Mouse (Mus musculus) myocyte (in vitro differentiated cells): ENCODE data around the gene Slco1a5. TPM values are rescaled to one million over a fixed set of nuclear protein-coding genes. Genes with fewer than 3 reads are reported as not detected.
A peak's percentile ranks its signal among the peaks of the same experiment; 100 is the strongest.

Experiments used
- H3K27me3 ChIP-seq: one replicate; pipeline ENCODE4 v1.6.1; 2011; ENCODE audit not compliant: control insufficient read depth, insufficient read depth, insufficient read length
- H3K36me3 ChIP-seq: one replicate; pipeline ENCODE4 v1.6.1; 2011; ENCODE audit not compliant: control insufficient read depth, insufficient read depth
- H3K4me2 ChIP-seq: one replicate; pipeline ENCODE4 v1.6.1; 2011; ENCODE audit warnings: low read depth, control low read depth
- H3K4me3 ChIP-seq: one replicate; pipeline ENCODE4 v1.5.1; 2011; ENCODE audit warnings: mild to moderate bottlenecking, control low read depth, moderate library complexity
- H3K79me2 ChIP-seq: one replicate; pipeline ENCODE4 v1.6.1; 2011; ENCODE audit not compliant: control insufficient read depth, insufficient read depth
- H3ac ChIP-seq: one replicate; pipeline ENCODE4 v1.6.1; 2011; ENCODE audit not compliant: control insufficient read depth, insufficient read length
- CEBPB ChIP-seq: IDR thresholded peaks from 2 replicates; pipeline ENCODE4 v1.6.1; 2011; ENCODE audit warnings: mild to moderate bottlenecking, moderate library complexity; ENCODE audit not compliant: poor library complexity, insufficient read depth, severe bottlenecking
- E2F4 ChIP-seq: IDR thresholded peaks from one replicate; pipeline ENCODE4 v1.6.1; 2011; ENCODE audit warnings: mild to moderate bottlenecking, control low read depth, moderate library complexity; ENCODE audit not compliant: insufficient read depth
- MAX ChIP-seq: IDR thresholded peaks from one replicate; pipeline ENCODE4 v1.6.1; 2011; ENCODE audit warnings: low read depth, mild to moderate bottlenecking, control low read depth
- MYOD1 ChIP-seq, 3 experiments: IDR thresholded peaks; one replicate each; pipeline ENCODE4 v1.6.1; 2011; ENCODE audit warnings: control low read depth in 2 of 3, low read depth in 2 of 3, mild to moderate bottlenecking in 2 of 3, moderate library complexity in 1 of 3; ENCODE audit not compliant: insufficient read length in 2 of 3, control insufficient read depth in 1 of 3
- MYOG ChIP-seq, 3 experiments: IDR thresholded peaks; one replicate each; pipeline ENCODE4 v1.6.1; 2011; ENCODE audit warnings: control low read depth in 2 of 3, low read depth in 2 of 3, mild to moderate bottlenecking in 2 of 3; ENCODE audit not compliant: insufficient read length in 2 of 3, control insufficient read depth in 1 of 3, insufficient read depth in 1 of 3
- POLR2A ChIP-seq: IDR thresholded peaks from one replicate; pipeline ENCODE4 v1.6.1; 2011; ENCODE audit warnings: low read depth, mild to moderate bottlenecking, control low read depth, moderate library complexity; ENCODE audit not compliant: insufficient read length
- POLR2AphosphoS2 ChIP-seq: IDR thresholded peaks from one replicate; pipeline ENCODE4 v1.6.1; 2011; ENCODE audit warnings: low read depth, control low read depth; ENCODE audit not compliant: insufficient read length
- REST ChIP-seq: IDR thresholded peaks from one replicate; pipeline ENCODE4 v1.6.1; 2011; ENCODE audit warnings: mild to moderate bottlenecking, control low read depth, moderate library complexity; ENCODE audit not compliant: insufficient read depth, insufficient read length
- SRF ChIP-seq: IDR thresholded peaks from one replicate; pipeline ENCODE4 v1.6.1; 2011; ENCODE audit warnings: low read depth; ENCODE audit not compliant: control insufficient read depth, insufficient read length
- TCF12 ChIP-seq: IDR thresholded peaks from one replicate; pipeline ENCODE4 v1.6.1; 2011; ENCODE audit warnings: mild to moderate bottlenecking, control low read depth; ENCODE audit not compliant: poor library complexity, insufficient read depth, severe bottlenecking
- TCF3 ChIP-seq: IDR thresholded peaks from one replicate; pipeline ENCODE4 v1.6.1; 2011; ENCODE audit warnings: low read depth, control low read depth; ENCODE audit not compliant: insufficient read length
- USF1 ChIP-seq: IDR thresholded peaks from one replicate; pipeline ENCODE4 v1.6.1; 2011; ENCODE audit warnings: low read depth, mild to moderate bottlenecking, control low read depth, moderate library complexity
- polyA plus RNA-seq: library from polyadenylated mRNA; unstranded; fragments of >200 nt; fragmentation: generic; extraction: Trizol; gene quantifications from one replicate; pipeline ENCODE4 v1.2.1, GENCODE M21; 2012; ENCODE audit warnings: missing spikeins

Slco1a5 gene
- polyA plus RNA-seq, 1 experiment, result 0.20 TPM

- peaks cover 12% of the 10 kb centered on the region for H3K36me3 ChIP-seq
- H3K27me3 ChIP-seq, result no peaks in the 10 kb centered on the region
- peaks cover 9% of the 10 kb centered on the region for H3K79me2 ChIP-seq
- TF ChIP-seq MYOD1 (IDR thresholded peaks at IDR 0.05; ENCODE audit: control insufficient read depth in 1 of 3, insufficient read length in 2 of 3, low read depth in 2 of 3) (no peak), E2F4 (no peak), POLR2A (no peak), SRF (no peak), TCF3 (no peak), USF1 (no peak)
- H3K4me2 ChIP-seq, result no peak overlapping the region
- no peak overlapping the region for H3K4me3 ChIP-seq
- H3ac ChIP-seq, result no peak overlapping the region
These were observed 24.9 kb upstream of the Slco1a5 start for GRCm38 (mm10) chr6:142347431-142348385.

- Histone ChIP-seq H3K36me3 (peaks cover 3% of the 10 kb centered on the region), H3ac (peak overlapping the region; percentile 73), H3K79me2 (peaks cover 9% of the 10 kb centered on the region), H3K4me3 (peak overlapping the region; percentile 53), H3K27me3 (no peaks in the 10 kb centered on the region), H3K4me2 (peak overlapping the region; percentile 88)
- TF ChIP-seq MAX (no peak), USF1 (no peak), E2F4 (no peak), POLR2A (no peak), SRF (no peak), REST (no peak)
These were observed 23.7 kb upstream of the Slco1a5 start for GRCm38 (mm10) chr6:142346181-142347110.

- Histone ChIP-seq H3K27me3 (no peaks in the 10 kb centered on the region), H3K36me3 (peaks cover 3% of the 10 kb centered on the region), H3ac (peak within 1 kb of the TSS; percentile 73), H3K4me2 (peak within 1 kb of the TSS; percentile 88), H3K79me2 (peaks cover 9% of the 10 kb centered on the region), H3K4me3 (peak within 1 kb of the TSS; percentile 53)
- TF ChIP-seq REST (no peak), POLR2A (peak; percentile 61), TCF3 (no peak), POLR2AphosphoS2 (peak; percentile 55), MYOG (IDR thresholded peaks at IDR 0.05; ENCODE audit: control insufficient read depth in 1 of 3, insufficient read depth in 1 of 3, insufficient read length in 2 of 3, low read depth in 2 of 3) (peak in 1 of 3 experiments; percentile 7), SRF (peak; percentile 32), USF1 (peak; percentile 61), MAX (peak; percentile 95), MYOD1 (IDR thresholded peaks at IDR 0.05; ENCODE audit: control insufficient read depth in 1 of 3, insufficient read length in 2 of 3, low read depth in 2 of 3) (no peak), CEBPB (0 out of 2 replicates have a peak, but pooled peaks have one; percentile 7)
These were observed 22.8 kb upstream of the Slco1a5 start, which contains the start of gene Pyroxd1 for GRCm38 (mm10) chr6:142345440-142346038. Pyroxd1 (plus strand) TSS chr6:142345654.

- no peak overlapping the region for H3ac ChIP-seq
- H3K4me3 ChIP-seq, result no peak overlapping the region
- H3K27me3 ChIP-seq, result no peaks in the 10 kb centered on the region
- H3K4me2 ChIP-seq, result no peak overlapping the region
- TF ChIP-seq SRF (no peak), MAX (no peak)
- peaks cover 9% of the 10 kb centered on the region for H3K79me2 ChIP-seq
- peaks cover under 1% of the 10 kb centered on the region for H3K36me3 ChIP-seq
These were observed 20.8 kb upstream of the Slco1a5 start for GRCm38 (mm10) chr6:142343561-142343960.

- H3K79me2 ChIP-seq, result no peaks in the 10 kb centered on the region
- no peak overlapping the region for H3K4me3 ChIP-seq
- TF ChIP-seq USF1, result no peak
- no peak for TF ChIP-seq REST
- TF ChIP-seq MYOD1 (IDR thresholded peaks at IDR 0.05; ENCODE audit: control insufficient read depth in 1 of 3, insufficient read length in 2 of 3, low read depth in 2 of 3), result no peak
- TF ChIP-seq TCF12, result no peak
- TF ChIP-seq POLR2AphosphoS2, result no peak
- TF ChIP-seq CEBPB, result no peak
- TF ChIP-seq E2F4, result no peak
- no peak for TF ChIP-seq TCF3
- no peak for TF ChIP-seq MAX
- TF ChIP-seq MYOG (IDR thresholded peaks at IDR 0.05; ENCODE audit: control insufficient read depth in 1 of 3, insufficient read depth in 1 of 3, insufficient read length in 2 of 3, low read depth in 2 of 3), result no peak
- TF ChIP-seq SRF, result no peak
- no peak for TF ChIP-seq POLR2A
- peak overlapping the region; percentile 5 for H3K4me2 ChIP-seq
- no peak overlapping the region for H3ac ChIP-seq
- no peaks in the 10 kb centered on the region for H3K36me3 ChIP-seq
- no peaks in the 10 kb centered on the region for H3K27me3 ChIP-seq
These were observed 16.8 kb upstream of the Slco1a5 start for GRCm38 (mm10) chr6:142339576-142339975.
